Mouse (Mus musculus) liver, adult 2 months (tissue): ENCODE results near the gene Katnb1.

ENCODE experiments used
- CTCF ChIP-seq: fragments of 200-500 bp; IDR thresholded peaks from 2 replicates; pipeline ENCODE4 v1.5.1; 2011; ENCODE audit warnings: low read depth, low read length, control low read depth
- POLR2A ChIP-seq: fragments of 200-500 bp; IDR thresholded peaks from 2 replicates; pipeline ENCODE4 v1.6.1; 2011; ENCODE audit warnings: low read length, control low read depth; ENCODE audit not compliant: insufficient read depth; ENCODE audit errors: extremely low read depth

- TF ChIP-seq CTCF (peak; percentile 57), POLR2A (no peak)
Measured at GRCm38 (mm10) chr8:95113750-95114149, 32.8 kb downstream of the Katnb1 start.
